In genomic region chr10:80533704-80534103, GRCm38 (mm10) we compare ENCODE assay signal across 11 mouse cellular contexts. TPM values are rescaled to one million over a fixed set of nuclear protein-coding genes. Genes with fewer than 3 reads are reported as not detected.
DNase-seq lines count a peak whose midpoint lies in the region; ATAC-seq and TF ChIP-seq lines count a peak whose summit lies in the region.
"Had no signal": no experiment of that assay in that cellular context is flagged by ENCODE, and none has a peak within 500 bp of the region (broad histone marks: within the 10 kb centered on the region; RNA-seq: fewer than 3 reads in every experiment).

No protein-coding gene starts in this region.

- ATAC-seq in kidney, embryonic 16.5 days (ENCODE audit: low FRiP score, low TSS enrichment), result peak; percentile 50; the same call in 1 of the 2 replicates
- ATAC-seq in intestine, postnatal 0 days, result 0 out of 2 replicates have a peak, but pooled peaks have one; percentile 31
- no peak for ATAC-seq in heart, embryonic 12.5 days (ENCODE audit: insufficient number of reproducible peaks, low FRiP score)

- H3K36me3 ChIP-seq in kidney, embryonic 16.5 days (ENCODE audit: insufficient read depth, low read length), result no peaks in the 10 kb centered on the region
- no peaks in the 10 kb centered on the region for H3K36me3 ChIP-seq in intestine, postnatal 0 days (ENCODE audit: control insufficient read depth, insufficient read depth)
- H3K36me3 ChIP-seq in heart, embryonic 12.5 days, result no peaks in the 10 kb centered on the region

- DNase-seq in kidney, adult 9 months, result no peak
- peak; percentile 60 for DNase-seq in adrenal gland, postnatal 25 days
- DNase-seq in spleen, postnatal 4 days (ENCODE audit: low spot score in 2 of 2), result peak; percentile 86 to 87
- no peak for DNase-seq in cerebellum, postnatal 4 days (ENCODE audit: low spot score in 2 of 2)
- DNase-seq in urinary bladder, postnatal 4 days (ENCODE audit: low spot score in 2 of 2), result no peak

- no peak overlapping the region for H3K4me2 ChIP-seq in kidney, embryonic 16.5 days (replicated peaks; ENCODE audit: low read depth, low read length)
- no peak overlapping the region for H3K4me2 ChIP-seq in intestine, postnatal 0 days (replicated peaks; ENCODE audit: low read depth)
- H3K4me2 ChIP-seq in heart, embryonic 12.5 days, result no peak overlapping the region

- peaks cover 16% of the 10 kb centered on the region; the same call in 1 of the 2 replicates for H3K27me3 ChIP-seq in kidney, embryonic 16.5 days (ENCODE audit: insufficient read depth, low read length)
- H3K27me3 ChIP-seq in intestine, postnatal 0 days (replicated peaks; ENCODE audit: control insufficient read depth, insufficient read depth, low read length), result peaks cover 20% of the 10 kb centered on the region
- H3K27me3 ChIP-seq in heart, embryonic 12.5 days (replicated peaks), result peaks cover 45% of the 10 kb centered on the region

- TF ChIP-seq CTCF in intestine, postnatal 0 days (IDR thresholded peaks at IDR 0.05; ENCODE audit: low read depth), result no peak

- WGBS in kidney, embryonic 16.5 days, result 17% methylated on average over 7 of the region's 7 CpGs
- 11% methylated on average over 7 of the region's 7 CpGs for whole genome bisulfite sequencing in intestine, postnatal 0 days
- 10% methylated on average over 7 of the region's 7 CpGs for WGBS in heart, embryonic 12.5 days

- H3K4me3 ChIP-seq in kidney, embryonic 16.5 days (ENCODE audit: low read length), result no peak overlapping the region
- no peak overlapping the region for H3K4me3 ChIP-seq in intestine, postnatal 0 days (ENCODE audit: low read depth, low read length)
- no peak overlapping the region for H3K4me3 ChIP-seq in heart, embryonic 12.5 days
- H3K4me3 ChIP-seq: layer of hippocampus, adult 2 months; myocyte had no signal

- no peak overlapping the region for H3K9ac ChIP-seq in kidney, embryonic 16.5 days (replicated peaks; ENCODE audit: low read length)
- H3K9ac ChIP-seq in intestine, postnatal 0 days (ENCODE audit: low read depth, low read length), result no peak overlapping the region
- no peak overlapping the region for H3K9ac ChIP-seq in heart, embryonic 12.5 days

- no peak overlapping the region for H3K27ac ChIP-seq in kidney, embryonic 16.5 days (ENCODE audit: low read length)
- H3K27ac ChIP-seq in intestine, postnatal 0 days (ENCODE audit: low read depth, low read length), result no peak overlapping the region
- H3K27ac ChIP-seq in heart, embryonic 12.5 days (ENCODE audit: poor library complexity, severe bottlenecking), result no peak overlapping the region
- H3K27ac ChIP-seq: layer of hippocampus, adult 2 months had no signal

- no peaks in the 10 kb centered on the region for H3K9me3 ChIP-seq in kidney, embryonic 16.5 days (ENCODE audit: low read length)
- H3K9me3 ChIP-seq in intestine, postnatal 0 days (ENCODE audit: control insufficient read depth), result no peaks in the 10 kb centered on the region
- no peaks in the 10 kb centered on the region for H3K9me3 ChIP-seq in heart, embryonic 12.5 days (replicated peaks)

- H3K4me1 ChIP-seq in kidney, embryonic 16.5 days (ENCODE audit: insufficient read depth, low read length), result peaks cover under 1% of the 10 kb centered on the region; the same call in 1 of the 2 replicates
- H3K4me1 ChIP-seq in intestine, postnatal 0 days (replicated peaks; ENCODE audit: control insufficient read depth, insufficient read depth, low read length), result no peaks in the 10 kb centered on the region; the same call in 1 of the 2 replicates
- H3K4me1 ChIP-seq in heart, embryonic 12.5 days (replicated peaks), result peaks cover 18% of the 10 kb centered on the region

RNA-seq across cellular contexts. Expression of gene Atp8b3, which starts 5.2 kb away (rescaled TPM):
- 0.32 and 0.34 TPM in 2 replicates for polyA plus RNA-seq in kidney, embryonic 16.5 days (2015; fragmentation: Nextera tagmentation; extraction: Ambion mirVana)
- 0.29 and 0.64 TPM in 2 replicates for total RNA-seq in adrenal gland, postnatal 25 days (2021)
- 0.03 TPM in 2 replicates for polyA plus RNA-seq in intestine, postnatal 0 days (2015; fragmentation: Nextera tagmentation; extraction: Ambion mirVana)
- 0.05 and 0.17 TPM in 2 replicates for polyA plus RNA-seq in heart, embryonic 12.5 days (2016; fragmentation: Nextera tagmentation; extraction: Ambion mirVana)
- polyA plus RNA-seq: thymus, postnatal 0 days had no signal

RNA-seq across cellular contexts. Expression of gene Rexo1, which starts 27.7 kb away (rescaled TPM):
- polyA plus RNA-seq in kidney, embryonic 16.5 days (2015; fragmentation: Nextera tagmentation; extraction: Ambion mirVana), result 27.2 and 29.8 TPM in 2 replicates
- 57.4 and 63.5 TPM in 2 replicates for total RNA-seq in adrenal gland, postnatal 25 days (2021)
- 9.1 and 10.1 TPM in 2 replicates for polyA plus RNA-seq in intestine, postnatal 0 days (2015; fragmentation: Nextera tagmentation; extraction: Ambion mirVana)
- polyA plus RNA-seq in heart, embryonic 12.5 days (2016; fragmentation: Nextera tagmentation; extraction: Ambion mirVana), result 21.5 and 22.2 TPM in 2 replicates

RNA-seq across cellular contexts. Expression of gene Onecut3, which starts 39.1 kb away (rescaled TPM):
- not detected in 2 replicates for polyA plus RNA-seq in kidney, embryonic 16.5 days (2015; fragmentation: Nextera tagmentation; extraction: Ambion mirVana)
- total RNA-seq in adrenal gland, postnatal 25 days (2021), result not detected in 2 replicates
- polyA plus RNA-seq in intestine, postnatal 0 days (2015; fragmentation: Nextera tagmentation; extraction: Ambion mirVana), result 0.05 and 0.09 TPM in 2 replicates
- not detected in 2 replicates for polyA plus RNA-seq in heart, embryonic 12.5 days (2016; fragmentation: Nextera tagmentation; extraction: Ambion mirVana)
- total RNA-seq: layer of hippocampus, adult 2 months had no signal
- polyA plus RNA-seq: myocyte; thymus, postnatal 0 days had no signal

RNA-seq across cellular contexts. Expression of gene Klf16, which starts 43.4 kb away (rescaled TPM):
- 10.4 and 11.6 TPM in 2 replicates for polyA plus RNA-seq in kidney, embryonic 16.5 days (2015; fragmentation: Nextera tagmentation; extraction: Ambion mirVana)
- 9.6 and 14.8 TPM in 2 replicates for total RNA-seq in adrenal gland, postnatal 25 days (2021)
- 4.8 and 5.3 TPM in 2 replicates for polyA plus RNA-seq in intestine, postnatal 0 days (2015; fragmentation: Nextera tagmentation; extraction: Ambion mirVana)
- polyA plus RNA-seq in heart, embryonic 12.5 days (2016; fragmentation: Nextera tagmentation; extraction: Ambion mirVana), result 7.9 and 8.5 TPM in 2 replicates

RNA-seq across cellular contexts. Expression of gene Abhd17a, which starts 56.4 kb away (rescaled TPM):
- polyA plus RNA-seq in kidney, embryonic 16.5 days (2015; fragmentation: Nextera tagmentation; extraction: Ambion mirVana), result 86.5 and 89.2 TPM in 2 replicates
- total RNA-seq in adrenal gland, postnatal 25 days (2021), result 87.8 and 100 TPM in 2 replicates
- polyA plus RNA-seq in intestine, postnatal 0 days (2015; fragmentation: Nextera tagmentation; extraction: Ambion mirVana), result 116 and 117 TPM in 2 replicates
- 99.4 and 105 TPM in 2 replicates for polyA plus RNA-seq in heart, embryonic 12.5 days (2016; fragmentation: Nextera tagmentation; extraction: Ambion mirVana)

Comparison
In these comparisons a context has a peak if more than half of its experiments do, and no peak if none do; other contexts are left out.
1. DNase-seq: peak in adrenal gland, postnatal 25 days (single experiment) and spleen, postnatal 4 days (2 of 2); none in kidney, adult 9 months (single experiment), cerebellum, postnatal 4 days (0 of 2) and urinary bladder, postnatal 4 days (0 of 2).